Mouse (Mus musculus) layer of hippocampus, postnatal 25 days (tissue): Measurements from ENCODE around the gene Focad. TPM values are rescaled to one million over a fixed set of nuclear protein-coding genes. Genes with fewer than 3 reads are reported as not detected.

Source experiments
- DNase-seq, 2 experiments: peaks; one replicate each; pipeline ENCODE4 v3.0.0; 2022; ENCODE audit warnings: mixed read lengths in 2 of 2, low spot score in 1 of 2; ENCODE audit errors: extremely low spot score in 1 of 2
- total RNA-seq, 2 experiments: library from RNA; stranded (reverse); gene quantifications; 2 replicates each; pipeline ENCODE4 v1.2.3; 2021

The Focad gene
- total RNA-seq, 2 experiments from 2014 or later = 59.1 to 75.4 TPM

DNA sequence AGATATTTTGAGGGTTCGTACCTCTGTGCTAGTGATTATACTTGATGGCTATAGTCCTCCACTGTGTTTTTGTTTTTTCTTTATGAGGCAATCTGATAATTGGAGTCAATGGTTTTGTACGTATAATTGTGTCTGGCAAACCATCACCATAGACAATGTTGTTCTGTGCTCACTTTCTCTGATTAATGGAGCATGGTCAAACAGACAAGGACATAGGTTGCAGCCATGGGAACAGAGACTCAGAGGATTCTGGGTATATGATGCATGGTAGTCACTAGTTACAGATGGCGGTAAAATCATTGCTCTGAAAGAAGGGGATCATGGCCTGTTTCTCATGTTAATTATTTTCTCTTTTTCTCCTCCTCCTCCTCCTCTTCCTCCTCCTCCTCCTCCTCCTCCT, 205.1 kb downstream of the Focad start:
- no peak for DNase-seq

DNA sequence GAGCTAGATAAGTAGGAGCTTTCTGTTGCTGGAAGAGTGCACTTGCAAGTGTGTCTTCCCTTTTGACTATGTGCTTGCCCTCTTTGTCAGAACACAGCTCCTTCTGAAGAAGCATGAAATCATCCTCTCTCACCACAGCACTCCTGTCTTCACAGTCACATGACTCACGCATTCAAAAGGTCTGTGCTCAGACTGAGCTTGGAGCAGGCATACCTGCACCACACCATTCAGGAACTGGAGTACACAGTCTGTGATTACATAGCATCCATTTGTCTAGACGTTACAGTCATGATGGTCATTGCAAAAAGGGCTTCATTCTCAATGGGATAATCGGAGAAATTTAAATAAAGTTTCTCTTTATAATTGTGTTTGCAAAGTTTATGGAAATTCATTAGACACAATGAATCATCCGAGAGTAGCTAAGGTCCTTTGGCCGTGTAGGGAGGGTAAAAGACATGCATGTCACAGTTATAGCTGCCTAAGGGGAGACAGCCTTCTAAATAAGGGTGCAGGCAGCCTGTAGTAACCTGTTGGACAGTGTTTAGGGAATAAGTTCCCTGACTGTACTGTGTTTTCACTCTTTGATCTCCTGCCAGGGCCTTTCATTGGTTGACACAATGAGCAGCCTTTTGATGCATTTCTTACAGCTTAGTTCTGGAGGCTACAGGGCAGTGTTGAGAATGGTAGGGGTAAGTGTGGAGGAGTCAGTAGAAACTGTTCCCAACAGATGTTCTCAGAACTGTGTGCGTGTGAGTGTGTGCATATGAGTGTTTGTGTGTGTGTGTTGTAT, 206.6 kb downstream of the Focad start:
- no peak for DNase-seq

DNA sequence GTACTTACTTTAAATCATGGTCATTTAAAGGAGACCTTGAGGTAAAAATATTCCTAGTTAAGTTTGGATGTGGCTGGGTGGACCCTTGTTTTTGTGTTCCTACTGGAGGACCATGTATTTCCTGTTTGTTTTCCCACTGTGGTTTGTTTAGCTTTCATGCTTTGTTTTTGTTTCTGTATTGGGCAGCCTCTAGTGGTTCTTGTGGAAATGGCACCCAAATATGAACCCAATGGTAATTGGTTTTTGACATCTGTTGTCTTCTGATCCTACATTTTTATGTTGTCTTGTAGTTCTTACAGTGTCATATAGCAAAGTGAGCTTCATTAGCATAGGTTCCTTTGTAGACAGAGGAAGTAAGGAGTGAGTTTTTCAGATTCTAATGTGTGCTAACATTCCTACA, 207.9 kb downstream of the Focad start:
- DNase-seq = no peak

- DNase-seq = no peak
Measured at GRCm38 (mm10) chr4:88307691-88308090, 213.3 kb downstream of the Focad start.

- no peak for DNase-seq
Measured at GRCm38 (mm10) chr4:88308342-88309116, 214.1 kb downstream of the Focad start.

- DNase-seq = peak in 1 of 2 experiments; percentile 14
Measured at GRCm38 (mm10) chr4:88309676-88310075, 215.2 kb downstream of the Focad start.

- no peak for DNase-seq
Measured at GRCm38 (mm10) chr4:88314898-88315297, 220.5 kb downstream of the Focad start.

DNA sequence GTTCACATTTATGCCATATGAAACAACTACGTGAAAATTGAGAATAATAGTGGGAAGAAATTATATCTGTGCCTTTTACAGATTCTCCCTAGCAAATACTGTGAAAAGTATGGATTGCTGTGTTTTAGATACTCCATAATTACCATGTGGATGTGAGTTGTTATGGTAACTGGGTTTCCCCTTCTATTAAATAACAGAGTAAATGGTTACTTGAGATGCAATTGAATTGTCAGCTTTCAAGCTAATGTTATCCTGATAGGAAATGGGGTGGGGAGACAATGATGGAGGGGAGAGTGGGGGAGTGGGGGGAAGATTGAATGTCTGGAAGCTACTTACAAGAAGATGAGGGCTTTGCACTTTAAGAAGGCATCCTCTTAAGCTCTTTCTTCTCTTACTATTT, 225.6 kb downstream of the Focad start:
- DNase-seq = no peak

DNA sequence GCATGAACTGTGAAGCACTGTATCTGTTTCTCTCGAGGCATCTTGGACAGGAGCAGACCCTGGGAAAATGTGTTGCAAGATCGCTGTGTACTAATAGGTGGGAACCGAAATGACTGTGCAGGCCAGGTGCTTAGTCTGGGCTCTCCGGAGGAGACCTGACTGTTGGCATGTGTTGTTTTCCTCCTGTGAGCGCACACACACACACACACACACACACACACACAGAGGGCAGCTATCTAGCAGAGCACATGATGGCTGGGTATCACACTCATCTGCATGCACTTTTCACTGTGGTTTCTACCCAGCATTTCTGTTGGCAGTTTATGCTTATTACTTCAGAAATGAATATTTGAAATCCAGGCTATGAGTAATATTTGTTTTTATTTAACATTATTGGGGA, 231.0 kb downstream of the Focad start:
- no peak for DNase-seq

- no peak for DNase-seq
Measured at GRCm38 (mm10) chr4:88334533-88334932, 240.1 kb downstream of the Focad start.

- no peak for DNase-seq
Measured at GRCm38 (mm10) chr4:88336753-88337152, 242.3 kb downstream of the Focad start.

- DNase-seq = no peak
Measured at GRCm38 (mm10) chr4:88337365-88337764, 242.9 kb downstream of the Focad start.

DNA sequence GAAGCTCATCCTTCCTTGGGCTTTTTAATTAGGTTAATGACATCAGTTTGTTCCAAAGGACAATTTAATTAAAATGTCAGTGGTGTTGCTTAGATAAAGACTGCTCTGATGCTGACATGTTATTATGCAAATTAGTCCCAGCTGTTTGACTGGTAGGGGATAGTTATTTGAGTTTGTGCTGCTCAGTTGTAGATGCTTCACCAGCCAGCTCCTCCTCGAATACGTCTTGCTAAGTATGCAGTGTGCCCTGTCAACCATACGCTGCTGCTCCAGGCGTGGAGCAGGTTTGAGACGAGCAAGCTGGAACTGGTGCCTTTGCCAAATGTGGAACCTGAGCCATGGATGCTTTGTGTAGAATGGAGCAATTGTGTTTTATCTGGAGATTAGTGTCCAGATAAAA, 243.7 kb downstream of the Focad start:
- no peak for DNase-seq

DNA sequence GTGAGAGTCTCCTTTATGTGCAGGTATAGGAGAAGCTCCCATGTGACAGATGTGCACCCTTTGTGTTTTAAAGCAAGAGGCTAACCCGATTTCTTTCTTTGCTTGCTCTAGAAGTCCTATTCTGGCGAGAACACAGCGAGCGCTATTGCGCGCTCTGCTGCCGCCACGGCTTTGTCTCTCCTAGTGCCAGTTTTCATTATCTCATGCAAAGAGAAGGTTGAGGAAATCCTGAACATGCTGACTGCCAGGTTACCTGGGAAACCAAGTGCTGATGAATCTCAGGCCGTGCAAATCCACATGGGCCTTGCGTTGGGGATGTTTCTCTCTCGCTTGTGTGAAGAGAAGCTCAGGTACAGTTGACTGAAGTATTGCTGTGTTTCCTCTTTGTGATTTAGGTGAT, 250.0 kb downstream of the Focad start:
- peak in 1 of 2 experiments; percentile 21 for DNase-seq

DNA sequence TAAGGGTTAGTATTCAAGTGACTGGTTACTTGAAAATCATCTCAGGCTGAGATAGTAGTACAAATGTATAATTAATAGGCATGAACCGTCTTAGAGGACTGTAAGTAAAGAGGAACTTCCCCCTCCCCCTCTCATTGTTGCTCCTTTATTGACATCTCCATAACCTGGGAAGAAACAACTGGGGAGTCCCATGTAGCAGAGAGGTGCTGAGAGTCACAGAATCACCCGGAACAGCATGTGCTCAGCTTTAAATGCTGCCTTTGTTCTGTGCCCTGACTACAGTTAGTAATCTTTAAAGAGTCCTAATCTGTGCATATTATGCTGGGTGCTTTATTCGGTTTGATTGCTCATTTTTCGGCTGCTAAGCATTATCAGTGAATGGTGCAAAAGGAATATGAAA, 250.6 kb downstream of the Focad start:
- DNase-seq = no peak

DNA sequence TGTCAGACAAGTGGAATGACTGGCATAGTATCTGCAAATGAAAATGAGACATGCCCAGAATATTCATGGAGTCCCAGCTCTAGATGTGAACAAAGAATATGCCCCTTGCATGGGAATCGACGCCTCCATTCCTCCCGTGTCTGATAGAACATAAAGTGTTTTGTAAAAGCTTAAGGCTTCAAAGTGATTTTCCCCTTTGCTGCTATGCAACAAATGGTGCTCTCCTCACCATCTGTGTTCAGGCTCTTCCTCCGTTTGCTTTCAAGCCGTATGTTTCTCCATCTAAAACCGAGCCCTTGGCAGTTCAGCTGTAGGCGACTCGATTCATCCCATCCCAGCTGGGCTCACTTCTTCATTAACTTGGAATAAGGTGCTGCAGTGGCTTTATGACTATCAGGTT, 251.5 kb downstream of the Focad start:
- no peak for DNase-seq

GRCm38 (mm10) chr4:88350910-88351309, 256.5 kb downstream of the Focad start:
- DNase-seq = peak in 1 of 2 experiments; percentile 55

DNA sequence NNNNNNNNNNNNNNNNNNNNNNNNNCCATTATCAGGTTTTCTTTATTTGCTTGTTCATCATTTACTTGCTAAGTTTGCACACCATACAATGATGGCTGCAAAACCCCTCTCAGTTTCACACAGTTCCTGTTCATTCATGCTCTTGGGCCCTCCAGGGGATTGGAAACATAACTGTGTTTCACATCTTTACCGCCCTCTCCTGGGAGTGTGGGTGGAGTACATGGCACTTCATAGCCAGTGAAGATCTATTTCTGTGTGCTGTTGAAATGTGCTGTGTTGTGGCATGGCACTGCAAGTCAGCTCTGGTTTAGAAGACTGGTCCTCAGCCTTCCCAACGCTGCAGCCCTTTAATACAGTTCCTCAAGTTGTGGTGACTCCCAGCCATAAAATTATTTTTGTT, 262.2 kb downstream of the Focad start:
- no peak for DNase-seq

- DNase-seq = no peak
Measured at GRCm38 (mm10) chr4:88357431-88357830, 263.0 kb downstream of the Focad start.

DNA sequence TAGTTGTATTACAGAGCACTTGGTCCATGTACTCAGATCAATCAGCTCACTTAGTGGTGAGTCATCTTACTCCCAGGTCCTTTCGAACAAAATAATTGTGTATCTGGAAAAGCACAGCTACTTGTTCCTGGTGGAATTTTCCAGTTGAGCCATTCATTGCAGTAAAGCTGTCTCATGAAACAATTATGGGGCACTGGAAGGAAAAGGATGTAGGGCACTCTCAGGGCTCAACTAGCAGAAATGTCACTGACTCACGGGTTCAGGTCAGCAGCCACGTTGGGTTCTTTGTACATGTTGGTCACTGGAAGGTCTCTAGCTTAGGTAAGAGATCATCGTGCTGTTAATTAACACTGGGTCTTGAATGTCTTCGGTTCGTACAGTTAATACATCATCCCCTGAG, 275.5 kb downstream of the Focad start:
- no peak for DNase-seq

- no peak for DNase-seq
Measured at GRCm38 (mm10) chr4:88370819-88371218, 276.4 kb downstream of the Focad start.
